Mouse (Mus musculus) ovary, postnatal 10 days (tissue): ENCODE data around the gene Galnt18.

Experiments
- DNase-seq: peaks from one replicate; pipeline ENCODE4 v3.0.0; 2022; ENCODE audit warnings: low spot score

Galnt18 gene

DNA sequence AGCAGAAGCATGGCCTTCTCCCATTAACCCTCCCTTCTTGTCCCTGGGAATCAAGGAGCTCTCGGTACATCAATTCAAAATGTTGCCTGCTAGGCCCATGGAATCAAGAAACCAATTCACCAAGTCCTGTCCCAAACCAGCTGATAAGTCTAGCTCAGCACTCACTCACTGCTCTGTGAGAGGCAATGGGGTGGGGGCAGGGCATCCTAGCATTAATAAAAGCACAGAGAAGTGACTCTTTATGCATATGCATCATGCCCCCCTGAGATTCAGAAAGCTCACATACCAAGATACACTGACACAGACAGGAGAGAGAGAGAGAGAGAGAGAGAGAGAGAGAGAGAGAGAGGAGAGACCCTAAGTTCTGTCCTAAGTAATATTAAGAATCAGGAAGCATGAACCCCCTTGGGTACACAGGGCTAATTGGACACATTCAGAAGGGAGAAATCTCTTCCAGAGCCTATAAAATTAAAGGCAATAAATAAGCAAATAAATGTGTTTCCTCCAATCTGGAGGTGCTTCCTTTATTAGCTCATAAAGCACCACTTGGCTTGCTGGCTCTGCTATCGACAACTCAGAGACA is 141.8 kb downstream of the Galnt18 start:
- DNase-seq: no peak

DNA sequence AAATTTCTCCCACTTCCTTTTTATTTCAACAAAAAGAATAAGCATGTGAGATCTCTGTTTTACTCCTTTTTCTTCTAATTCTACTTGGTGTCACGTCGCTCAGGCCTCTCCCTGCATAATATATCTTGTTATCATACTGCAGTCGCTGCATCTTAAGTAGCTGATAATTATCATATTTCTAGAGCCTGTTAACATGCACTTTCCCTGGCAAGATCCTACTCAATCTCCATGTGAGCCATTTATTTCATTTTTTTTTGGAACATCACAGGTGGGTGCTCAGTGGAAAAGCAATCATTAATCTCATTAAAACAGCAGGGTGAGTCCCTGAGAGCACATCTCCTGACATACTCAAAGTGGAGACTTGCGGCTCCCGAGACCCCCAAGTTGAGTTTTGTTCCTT is 143.3 kb downstream of the Galnt18 start:
- DNase-seq: no peak

- no peak for DNase-seq
Measured at GRCm38 (mm10) chr7:111631265-111631664, 148.5 kb downstream of the Galnt18 start.

DNA sequence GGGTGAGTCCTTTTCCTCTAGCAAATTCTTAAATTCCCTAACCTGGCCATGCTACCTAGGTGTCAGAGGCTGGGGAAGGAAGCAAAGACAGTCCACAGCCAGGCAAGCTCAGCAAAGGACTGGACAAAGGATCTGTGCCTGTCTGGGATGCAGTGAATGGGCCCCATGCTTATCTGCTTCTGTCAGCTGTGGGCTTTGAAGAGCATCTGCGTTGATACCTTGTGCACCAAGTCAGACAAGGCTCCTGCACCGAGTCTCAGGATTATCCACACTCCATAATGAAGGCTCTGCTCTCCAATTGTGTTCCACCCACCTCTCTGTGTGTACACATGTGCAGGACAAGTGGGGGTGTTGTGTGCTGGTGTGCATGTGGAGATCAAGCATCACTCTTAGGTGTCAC is 153.5 kb downstream of the Galnt18 start:
- DNase-seq: no peak

DNA sequence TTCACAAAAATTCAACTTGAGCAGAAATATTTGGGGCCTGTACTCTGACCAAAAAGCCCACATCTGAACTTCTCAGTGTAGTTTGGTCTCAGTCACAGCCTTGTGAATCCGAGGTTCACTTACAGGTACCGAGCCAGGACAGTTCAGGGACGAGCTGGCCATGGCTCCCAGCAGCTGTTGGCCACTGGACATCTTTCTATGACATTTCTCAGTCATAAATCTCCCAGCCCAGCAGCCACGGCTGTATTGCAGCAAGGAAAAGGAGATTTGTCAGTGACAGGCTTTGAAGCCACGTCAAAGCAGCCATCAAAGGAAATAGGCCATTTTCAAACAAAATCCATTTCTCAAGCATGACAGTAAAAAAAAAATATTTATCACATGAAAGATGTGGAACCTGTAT is 154.0 kb downstream of the Galnt18 start:
- no peak for DNase-seq

GRCm38 (mm10) chr7:111616231-111616937 is 163.4 kb downstream of the Galnt18 start:
- DNase-seq: no peak

DNA sequence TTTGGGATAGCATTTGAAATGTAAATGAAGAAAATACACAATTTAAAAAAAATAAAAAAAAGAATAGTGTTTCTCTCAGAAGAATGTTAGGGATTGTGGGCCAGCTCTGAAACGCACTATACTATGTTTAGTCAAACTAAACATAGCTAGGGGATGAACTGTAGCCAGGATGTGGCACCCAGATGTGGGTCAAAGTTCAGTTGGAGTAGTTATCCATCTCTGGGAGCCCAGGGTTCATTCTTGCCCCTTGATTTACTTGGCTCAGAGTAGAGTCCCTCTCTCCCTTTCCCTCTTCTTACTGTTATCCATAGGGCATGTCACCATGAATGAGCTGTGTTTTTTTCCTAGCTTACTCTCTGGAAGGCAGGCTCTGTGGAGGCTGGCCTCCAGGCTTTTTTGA is 165.3 kb downstream of the Galnt18 start:
- no peak for DNase-seq

- no peak for DNase-seq
Measured at GRCm38 (mm10) chr7:111607476-111607875, 172.3 kb downstream of the Galnt18 start.

GRCm38 (mm10) chr7:111606091-111606490 is 173.7 kb downstream of the Galnt18 start:
- DNase-seq: no peak

DNA sequence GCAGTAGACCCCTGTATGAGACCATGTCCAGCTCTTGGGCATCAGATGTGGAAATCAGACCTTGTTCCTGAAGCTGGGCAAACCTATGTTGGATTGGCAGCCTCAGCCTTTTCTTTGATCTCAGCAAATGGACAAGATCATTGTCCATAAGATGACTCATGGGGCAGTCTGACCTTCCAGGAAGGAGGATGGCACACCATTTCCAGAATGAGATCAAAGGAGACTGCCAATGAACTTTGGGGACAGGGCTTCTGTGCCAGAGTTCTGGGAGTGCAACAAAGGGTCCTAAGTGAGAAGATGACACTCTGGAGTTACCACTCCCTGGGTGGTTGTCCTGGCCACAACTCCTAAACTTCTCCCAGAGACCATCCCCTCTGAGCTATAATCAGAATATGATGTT is 174.1 kb downstream of the Galnt18 start:
- DNase-seq: no peak

GRCm38 (mm10) chr7:111604578-111605208 is 175.1 kb downstream of the Galnt18 start:
- DNase-seq: no peak

DNA sequence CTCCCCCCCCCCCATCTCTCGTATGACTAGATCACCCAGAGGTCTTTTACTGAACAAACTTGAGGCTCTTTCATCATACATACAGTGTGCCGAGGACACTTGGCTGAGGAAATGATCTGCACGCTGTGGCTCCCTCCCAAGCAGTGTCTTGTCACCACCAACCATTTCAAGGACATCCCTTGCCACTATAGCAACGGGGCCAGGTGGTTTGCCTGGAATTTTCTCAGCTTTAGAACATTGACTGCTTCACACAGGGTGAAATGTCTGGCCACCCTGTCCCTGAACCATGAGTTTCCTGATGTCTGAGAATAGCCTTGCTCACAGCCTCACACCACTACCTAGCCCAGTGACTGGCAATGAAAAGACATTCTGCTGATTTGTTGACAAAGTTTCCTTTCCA is 176.6 kb downstream of the Galnt18 start:
- no peak for DNase-seq

- DNase-seq: no peak
Measured at GRCm38 (mm10) chr7:111601339-111602067, 178.3 kb downstream of the Galnt18 start.

- DNase-seq: no peak
Measured at GRCm38 (mm10) chr7:111600756-111601155, 179.0 kb downstream of the Galnt18 start.

GRCm38 (mm10) chr7:111593680-111594079 is 186.1 kb downstream of the Galnt18 start:
- DNase-seq: no peak

DNA sequence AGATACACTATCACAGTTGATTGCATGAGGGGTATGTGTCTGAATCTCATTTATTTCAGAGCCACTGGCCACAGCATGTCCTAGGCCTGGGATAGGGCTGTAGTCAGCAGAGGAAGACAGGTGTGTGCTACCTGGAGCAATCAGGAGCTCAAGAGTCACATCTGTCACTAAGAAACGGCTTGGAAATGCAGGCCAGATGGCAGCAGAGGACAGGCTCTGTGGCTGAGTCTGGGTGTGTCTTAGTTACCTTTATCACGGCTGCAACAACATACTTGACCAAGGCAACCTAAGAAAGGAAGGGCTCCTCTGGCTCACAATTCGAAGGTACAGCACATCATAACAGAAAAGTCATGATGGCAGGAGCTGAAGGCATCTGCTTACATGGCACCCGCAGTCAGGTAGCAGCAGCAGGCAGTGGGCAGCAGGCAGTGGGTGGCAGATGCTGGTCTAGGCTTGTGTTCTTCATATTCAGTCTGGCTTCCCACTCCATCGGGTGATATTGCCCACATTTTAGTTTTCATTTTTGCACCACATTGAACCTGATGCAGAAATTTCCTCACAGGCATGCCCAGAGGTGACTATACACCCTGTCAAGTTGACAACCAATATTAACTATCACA is 190.2 kb downstream of the Galnt18 start:
- DNase-seq: no peak

DNA sequence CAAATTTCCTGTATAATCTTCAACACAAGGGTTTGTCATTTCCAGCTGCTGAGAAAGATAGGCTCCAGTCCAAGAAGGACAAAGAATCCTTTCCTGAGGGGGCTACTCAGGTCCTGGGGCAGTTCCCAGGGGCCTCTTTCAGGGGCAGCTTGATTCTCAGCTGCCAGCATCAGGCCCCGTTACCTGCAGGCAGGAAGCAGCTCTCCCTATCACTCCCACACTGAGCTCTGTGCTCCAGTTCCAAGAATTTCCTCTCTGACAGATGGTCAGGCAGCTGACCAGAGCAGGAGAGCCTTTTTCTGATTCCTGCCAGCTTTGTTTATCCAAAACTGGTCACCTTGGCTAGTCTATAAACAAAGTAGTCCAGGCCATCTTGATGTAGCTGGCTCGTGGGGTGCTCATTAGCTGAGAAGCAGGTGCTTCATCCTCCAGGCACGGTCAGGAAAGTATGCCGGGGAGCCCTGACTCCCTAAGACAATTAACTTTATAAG is 191.4 kb downstream of the Galnt18 start:
- no peak for DNase-seq

DNA sequence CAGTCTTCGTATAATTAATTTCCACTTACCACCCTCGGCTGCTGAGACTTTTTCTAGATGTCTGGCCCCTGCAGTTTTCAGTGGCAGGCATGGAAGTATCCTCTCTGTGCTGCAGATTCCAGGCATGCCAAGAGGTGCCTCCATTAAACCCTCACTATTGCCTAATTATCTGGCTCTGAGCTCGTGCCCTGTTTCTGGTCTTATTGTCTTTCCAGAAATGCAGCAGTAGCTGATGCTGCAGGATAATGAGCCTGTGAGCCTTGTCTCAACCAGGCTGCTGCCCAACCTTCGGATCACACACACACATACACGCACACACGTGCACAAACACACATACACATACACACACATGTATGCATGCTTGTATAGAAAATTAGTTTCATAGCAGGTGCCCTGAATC is 199.2 kb downstream of the Galnt18 start:
- DNase-seq: no peak

GRCm38 (mm10) chr7:111575096-111575495 is 204.7 kb downstream of the Galnt18 start:
- DNase-seq: no peak

DNA sequence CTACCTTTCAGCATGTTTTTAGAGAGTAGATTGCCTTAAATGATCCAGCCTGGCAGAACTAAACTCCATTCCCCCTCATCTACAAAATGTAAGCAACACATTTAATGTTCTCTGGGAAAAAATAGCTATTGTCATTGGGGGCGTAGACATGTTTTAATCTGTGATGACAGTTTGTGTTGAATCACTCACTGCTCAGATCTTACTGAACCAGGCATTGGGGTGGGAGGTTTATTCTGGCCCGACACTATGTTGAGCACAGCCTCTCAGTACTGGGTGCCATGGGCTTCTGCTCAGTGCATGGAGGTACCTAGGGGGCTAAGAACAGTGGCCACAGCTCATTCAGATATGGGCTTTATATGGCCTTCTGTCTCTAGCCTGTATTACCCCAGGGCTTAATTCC is 207.4 kb downstream of the Galnt18 start:
- no peak for DNase-seq

GRCm38 (mm10) chr7:111566838-111567237 is 212.9 kb downstream of the Galnt18 start:
- no peak for DNase-seq
